ENCODE assay signal across 8 mouse cellular contexts in genomic region chr2:109891471-109891870, GRCm38 (mm10). TPM values are rescaled to one million over a fixed set of nuclear protein-coding genes. Genes with fewer than 3 reads are reported as not detected.
A peak's percentile ranks its signal among the peaks of the same experiment; 100 is the strongest.
DNase-seq lines count a peak whose midpoint lies in the region; ATAC-seq and TF ChIP-seq lines count a peak whose summit lies in the region.

No protein-coding gene starts in this region.

- peak overlapping the region; percentile 93 for H3K9ac ChIP-seq in midbrain, embryonic 13.5 days (replicated peaks)

- H3K9me3 ChIP-seq in midbrain, embryonic 13.5 days, result 0 out of 2 replicates have a peak, but pooled peaks cover 5% of the 10 kb centered on the region

- peaks cover 22% of the 10 kb centered on the region for H3K4me1 ChIP-seq in midbrain, embryonic 13.5 days (replicated peaks)

- no peak for TF ChIP-seq POLR2A in brain, embryonic 14.5 days (IDR thresholded peaks at IDR 0.05; ENCODE audit: borderline replicate concordance, extremely low read depth, insufficient read depth, insufficient read length, poor library complexity, severe bottlenecking)

- WGBS in midbrain, embryonic 13.5 days, result 16% methylated on average over 4 of the region's 4 CpGs

- ATAC-seq in midbrain, embryonic 13.5 days, result no peak

- H3K4me3 ChIP-seq in layer of hippocampus, adult 2 months, result peak overlapping the region; percentile 80
- peak overlapping the region; percentile 99 for H3K4me3 ChIP-seq in midbrain, embryonic 13.5 days (replicated peaks)

- peak overlapping the region; percentile 97 for H3K27ac ChIP-seq in layer of hippocampus, adult 2 months
- H3K27ac ChIP-seq in midbrain, embryonic 13.5 days, result peak overlapping the region; percentile 91

- H3K4me2 ChIP-seq in midbrain, embryonic 13.5 days (replicated peaks), result peak overlapping the region; percentile 79

- DNase-seq in layer of hippocampus, adult 2 months (ENCODE audit: low spot score in 2 of 2), result no peak
- DNase-seq in layer of hippocampus, adult 9-10 months (ENCODE audit: low spot score), result no peak
- DNase-seq in brain, embryonic 14.5 days (ENCODE audit: low read depth), result peak; percentile 59
- peak; percentile 53 for DNase-seq in induced T-regulatory cell, adult 2 months (ENCODE audit: low read depth)
- DNase-seq in cerebellum, adult 11-12 months, result no peak
- no peak for DNase-seq in layer of hippocampus, postnatal 36 days
- DNase-seq in adrenal gland, postnatal 25 days, result no peak

- H3K27me3 ChIP-seq in midbrain, embryonic 13.5 days, result no peaks in the 10 kb centered on the region

- TF ChIP-seq CTCF in layer of hippocampus, adult 2 months (conservative IDR thresholded peaks at IDR 0.05), result no peak
- TF ChIP-seq CTCF in brain, embryonic 14.5 days (IDR thresholded peaks at IDR 0.05; ENCODE audit: borderline replicate concordance, extremely low read depth, insufficient read depth, insufficient read length), result no peak

- H3K36me3 ChIP-seq in midbrain, embryonic 13.5 days, result peaks cover 22% of the 10 kb centered on the region

RNA-seq across cellular contexts. Expression of gene Lin7c, which starts 0.8 kb away (rescaled TPM):
- total RNA-seq in layer of hippocampus, adult 2 months (2021), result 100 to 1,000 TPM; 124 to 126 TPM
- polyA plus RNA-seq in brain, embryonic 14.5 days (2012; rRNA removed), result 51.6 and 82.4 TPM in 2 replicates
- 175 and 201 TPM in 2 replicates for polyA plus RNA-seq in midbrain, embryonic 13.5 days (2015; fragmentation: Nextera tagmentation; extraction: Ambion mirVana)
- 100 to 1,000 TPM; 117 to 125 TPM for total RNA-seq in layer of hippocampus, postnatal 36 days (2021)
- total RNA-seq in adrenal gland, postnatal 25 days (2021), result 61.6 and 88.7 TPM in 2 replicates

RNA-seq across cellular contexts. Expression of gene Lgr4, which starts 26.0 kb away (rescaled TPM):
- total RNA-seq in layer of hippocampus, adult 2 months (2021), result 10 to 100 TPM; 28.4 to 29.6 TPM
- 9.2 and 15.1 TPM in 2 replicates for polyA plus RNA-seq in brain, embryonic 14.5 days (2012; rRNA removed)
- polyA plus RNA-seq in midbrain, embryonic 13.5 days (2015; fragmentation: Nextera tagmentation; extraction: Ambion mirVana), result 7.9 and 8.3 TPM in 2 replicates
- total RNA-seq in layer of hippocampus, postnatal 36 days (2021), result 10 to 100 TPM; 32.7 to 34.3 TPM
- total RNA-seq in adrenal gland, postnatal 25 days (2021), result 222 and 259 TPM in 2 replicates

Comparison
In these comparisons a context has a peak if more than half of its experiments do, and no peak if none do; other contexts are left out.
1. DNase-seq: peak in brain, embryonic 14.5 days (single experiment) and induced T-regulatory cell, adult 2 months (single experiment); none in layer of hippocampus, adult 2 months (0 of 2), layer of hippocampus, adult 9-10 months (single experiment), cerebellum, adult 11-12 months (single experiment), layer of hippocampus, postnatal 36 days (0 of 2) and adrenal gland, postnatal 25 days (single experiment).